Mouse (Mus musculus) thymus, adult 2 months (tissue): ENCODE data around the gene Tmem30a.

Experiments
- CTCF ChIP-seq: fragments of 200-500 bp; IDR thresholded peaks from 2 replicates; pipeline ENCODE4 v1.5.1; 2012; ENCODE audit warnings: mild to moderate bottlenecking, control low read depth, low read length, moderate library complexity, borderline replicate concordance; ENCODE audit not compliant: control insufficient read depth, poor library complexity, insufficient read depth; ENCODE audit errors: extremely low read depth
- POLR2A ChIP-seq: fragments of 200-500 bp; IDR thresholded peaks from 2 replicates; pipeline ENCODE4 v1.6.1; 2012; ENCODE audit warnings: mild to moderate bottlenecking, low read length, control low read depth, moderate library complexity; ENCODE audit not compliant: control insufficient read depth, poor library complexity, insufficient read depth; ENCODE audit errors: extremely low read depth

DNA sequence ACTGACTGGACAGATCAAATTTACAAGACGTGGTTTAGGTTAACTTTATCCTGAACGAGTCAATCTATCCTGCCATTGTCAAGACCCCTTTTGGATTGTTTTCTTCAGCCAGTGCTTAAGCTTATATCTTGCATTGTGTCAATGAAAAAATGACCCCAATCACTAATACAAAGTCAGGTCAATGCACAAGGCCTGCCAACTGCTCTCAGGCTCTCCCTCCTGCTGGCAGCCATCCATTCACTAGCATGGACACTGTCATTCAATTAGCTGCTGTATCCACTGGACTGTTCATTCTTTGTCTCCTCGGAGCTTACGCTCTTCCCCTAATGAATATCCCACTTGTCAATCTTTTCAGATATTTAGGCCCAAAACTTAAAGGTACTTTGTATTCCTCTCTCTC, 30.1 kb upstream of the Tmem30a start:
- no peak for TF ChIP-seq POLR2A
- TF ChIP-seq CTCF: no peak
